Mouse (Mus musculus) spleen, postnatal 36 days (tissue): Measurements from ENCODE around the gene Hoxa2.

Experiments used
- DNase-seq, 2 experiments: peaks; one replicate each; pipeline ENCODE4 v3.0.0; 2022; ENCODE audit warnings: low spot score in 2 of 2, mixed read lengths in 1 of 2

The Hoxa2 gene

GRCm38 (mm10) chr6:52139115-52139514 lies 25.5 kb downstream of the Hoxa2 start:
- no peak for DNase-seq

- no peak for DNase-seq
These were observed 26.1 kb downstream of the Hoxa2 start for GRCm38 (mm10) chr6:52138576-52138975.

GRCm38 (mm10) chr6:52137841-52138535 lies 26.6 kb downstream of the Hoxa2 start:
- DNase-seq, result no peak

GRCm38 (mm10) chr6:52123673-52124072 lies 41.0 kb downstream of the Hoxa2 start:
- DNase-seq, result no peak

GRCm38 (mm10) chr6:52121173-52121572 lies 43.5 kb downstream of the Hoxa2 start:
- no peak for DNase-seq

- no peak for DNase-seq
These were observed 45.6 kb downstream of the Hoxa2 start for GRCm38 (mm10) chr6:52118903-52119635.

GRCm38 (mm10) chr6:52115899-52116298 lies 48.7 kb downstream of the Hoxa2 start:
- no peak for DNase-seq
